Mouse (Mus musculus): Measurements from ENCODE around the gene Hdac5. TPM values are rescaled to one million over a fixed set of nuclear protein-coding genes. Genes with fewer than 3 reads are reported as not detected.

The Hdac5 gene
- polyA plus RNA-seq, 1 experiment, result 102 TPM

DNA sequence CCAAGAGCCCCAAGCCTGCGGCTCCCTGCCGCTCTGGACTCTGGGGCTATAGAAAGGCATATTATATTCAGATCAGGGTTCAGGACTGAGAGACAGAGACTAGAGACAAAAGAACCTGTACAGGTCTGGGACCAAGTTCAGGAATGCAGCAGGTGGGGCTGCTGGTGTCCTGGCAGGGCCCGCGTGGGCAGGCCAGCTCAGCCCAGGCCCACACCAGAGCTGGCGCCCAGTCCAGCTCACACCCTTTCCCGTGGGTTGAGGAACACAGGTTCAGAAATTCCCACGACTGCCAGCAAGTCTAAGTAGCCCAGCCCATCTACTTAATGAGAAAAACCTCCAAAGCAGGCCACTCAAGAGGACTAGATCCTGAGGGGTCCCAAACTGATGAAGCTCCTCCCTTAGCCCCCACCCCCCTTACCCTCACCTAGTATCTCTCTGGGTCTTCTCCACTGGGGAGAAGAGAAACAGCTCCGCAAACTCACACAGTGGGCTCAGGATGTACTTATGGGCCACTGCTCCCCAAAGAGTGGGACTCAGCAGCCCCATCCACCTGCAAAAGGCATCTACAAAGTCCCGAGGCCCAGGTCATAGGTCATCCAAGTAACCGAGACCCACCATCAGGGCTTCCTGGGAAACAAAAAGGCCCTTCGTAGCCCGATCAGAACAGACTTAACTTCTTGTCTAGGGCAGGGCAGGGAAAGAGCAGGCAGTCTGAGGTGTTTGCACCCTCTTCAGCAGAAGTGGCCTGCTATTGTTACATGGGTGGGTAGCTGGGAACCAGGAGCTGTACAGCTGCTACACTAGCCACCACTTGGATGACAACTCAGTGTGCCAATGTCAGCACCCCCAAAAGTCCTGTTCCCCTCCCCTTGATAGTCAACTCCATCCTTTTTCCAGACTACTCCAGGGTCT is 3.6 kb downstream of the Hdac5 start:
- no peak overlapping the region for H3K27ac ChIP-seq (ENCODE audit: insufficient read depth, low read depth, low read length)
- 67% methylated on average over 12 of the region's 12 CpGs for WGBS
- no peaks in the 10 kb centered on the region for H3K27me3 ChIP-seq (ENCODE audit: control insufficient read depth, insufficient read depth, low read length)
- H3K4me1 ChIP-seq (ENCODE audit: control insufficient read depth, insufficient read depth, insufficient read length, low read length), result peaks cover 10% of the 10 kb centered on the region; the same call in 1 of the 2 replicates
- no peak overlapping the region for H3K4me3 ChIP-seq (ENCODE audit: low read depth, low read length)
- no peak for TF ChIP-seq CTCF (IDR thresholded peaks at IDR 0.05; ENCODE audit: extremely low read depth, insufficient read length, insufficient replicate concordance, low read depth, low read length)
- H3K36me3 ChIP-seq (ENCODE audit: control insufficient read depth, insufficient read depth, low read length), result no peaks in the 10 kb centered on the region

- TF ChIP-seq POLR2A (IDR thresholded peaks at IDR 0.05; ENCODE audit: low read depth, low read length) (no peak), CTCF (IDR thresholded peaks at IDR 0.05; ENCODE audit: extremely low read depth, insufficient read length, insufficient replicate concordance, low read depth, low read length) (no peak)
- Histone ChIP-seq H3K36me3 (ENCODE audit: control insufficient read depth, insufficient read depth, low read length) (no peaks in the 10 kb centered on the region), H3K4me1 (ENCODE audit: control insufficient read depth, insufficient read depth, insufficient read length, low read length) (peaks cover 12% of the 10 kb centered on the region; the same call in 1 of the 2 replicates), H3K27me3 (ENCODE audit: control insufficient read depth, insufficient read depth, low read length) (no peaks in the 10 kb centered on the region), H3K4me3 (ENCODE audit: low read depth, low read length) (no peak overlapping the region), H3K27ac (ENCODE audit: insufficient read depth, low read depth, low read length) (no peak overlapping the region)
- WGBS, result 66% methylated on average over 5 of the region's 5 CpGs
Measured at GRCm38 (mm10) chr11:102225221-102225620, 4.7 kb downstream of the Hdac5 start.

GRCm38 (mm10) chr11:102224686-102225085 is 5.3 kb downstream of the Hdac5 start:
- Histone ChIP-seq H3K27ac (ENCODE audit: insufficient read depth, low read depth, low read length) (no peak overlapping the region), H3K4me3 (ENCODE audit: low read depth, low read length) (peak overlapping the region; percentile 8; the same call in 1 of the 2 replicates)

GRCm38 (mm10) chr11:102223166-102223565 is 6.8 kb downstream of the Hdac5 start:
- TF ChIP-seq POLR2A (IDR thresholded peaks at IDR 0.05; ENCODE audit: low read depth, low read length) (no peak), CTCF (IDR thresholded peaks at IDR 0.05; ENCODE audit: extremely low read depth, insufficient read length, insufficient replicate concordance, low read depth, low read length) (peak; percentile 39; the same call in 1 of the 2 replicates)
- Histone ChIP-seq H3K4me3 (ENCODE audit: low read depth, low read length) (no peak overlapping the region), H3K27ac (ENCODE audit: insufficient read depth, low read depth, low read length) (no peak overlapping the region), H3K27me3 (ENCODE audit: control insufficient read depth, insufficient read depth, low read length) (no peaks in the 10 kb centered on the region), H3K36me3 (ENCODE audit: control insufficient read depth, insufficient read depth, low read length) (no peaks in the 10 kb centered on the region), H3K4me1 (ENCODE audit: control insufficient read depth, insufficient read depth, insufficient read length, low read length) (peaks cover 23% of the 10 kb centered on the region)
- 58% methylated on average over 6 of the region's 6 CpGs for WGBS

More at GRCm38 (mm10) chr11:102224686-102225085, 5.3 kb downstream of the Hdac5 start:
- TF ChIP-seq POLR2A (IDR thresholded peaks at IDR 0.05; ENCODE audit: low read depth, low read length) (no peak), CTCF (IDR thresholded peaks at IDR 0.05; ENCODE audit: extremely low read depth, insufficient read length, insufficient replicate concordance, low read depth, low read length) (no peak)
- Histone ChIP-seq H3K36me3 (ENCODE audit: control insufficient read depth, insufficient read depth, low read length) (no peaks in the 10 kb centered on the region), H3K27me3 (ENCODE audit: control insufficient read depth, insufficient read depth, low read length) (no peaks in the 10 kb centered on the region), H3K4me1 (ENCODE audit: control insufficient read depth, insufficient read depth, insufficient read length, low read length) (peaks cover 17% of the 10 kb centered on the region)
- 46% methylated on average over 22 of the region's 22 CpGs for WGBS

GRCm38 (mm10) chr11:102221954-102222351 is 8.0 kb downstream of the Hdac5 start:
- Histone ChIP-seq H3K4me1 (ENCODE audit: control insufficient read depth, insufficient read depth, insufficient read length, low read length) (peaks cover 33% of the 10 kb centered on the region), H3K36me3 (ENCODE audit: control insufficient read depth, insufficient read depth, low read length) (no peaks in the 10 kb centered on the region), H3K27me3 (ENCODE audit: control insufficient read depth, insufficient read depth, low read length) (no peaks in the 10 kb centered on the region), H3K4me3 (ENCODE audit: low read depth, low read length) (no peak overlapping the region), H3K27ac (ENCODE audit: insufficient read depth, low read depth, low read length) (no peak overlapping the region)
- TF ChIP-seq POLR2A (IDR thresholded peaks at IDR 0.05; ENCODE audit: low read depth, low read length), result no peak
- TF ChIP-seq CTCF (IDR thresholded peaks at IDR 0.05; ENCODE audit: extremely low read depth, insufficient read length, insufficient replicate concordance, low read depth, low read length), result no peak
- WGBS, result 77% methylated on average over 8 of the region's 8 CpGs

DNA sequence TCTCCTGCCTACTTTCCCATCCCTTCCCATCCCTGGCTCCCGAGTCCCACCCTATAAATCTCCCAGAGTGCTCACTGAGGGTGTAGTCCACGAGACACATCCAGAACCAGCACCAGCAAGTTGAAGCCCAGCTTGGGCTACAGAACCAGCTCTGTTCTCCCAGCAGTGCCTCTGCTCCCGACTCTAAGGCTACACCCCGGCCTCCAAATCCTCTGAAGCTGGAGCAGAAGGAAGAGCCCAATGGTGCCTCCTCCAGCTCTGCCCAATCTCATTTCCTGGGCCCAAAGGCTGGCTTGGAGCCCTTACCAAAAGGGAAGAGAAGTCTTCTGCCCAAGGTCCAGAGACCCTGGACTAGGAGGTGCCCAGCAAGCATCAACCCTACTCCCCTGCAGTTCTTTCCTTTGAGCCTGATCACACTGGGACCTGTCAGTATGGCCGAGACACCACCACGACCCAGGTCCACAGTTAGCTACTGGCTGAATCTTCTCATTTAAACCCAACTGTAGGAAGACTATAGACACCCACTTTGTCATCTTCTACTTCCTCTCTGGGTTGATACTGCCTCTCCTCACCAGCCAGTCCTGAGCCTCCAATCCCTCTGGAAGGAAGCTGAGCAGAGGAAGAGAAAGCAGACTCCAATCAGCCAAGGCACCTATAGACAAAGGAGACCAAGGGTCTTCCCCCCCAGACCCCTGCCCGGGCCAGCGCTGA is 8.6 kb downstream of the Hdac5 start:
- 84% methylated on average over 8 of the region's 8 CpGs for WGBS
- Histone ChIP-seq H3K4me1 (ENCODE audit: control insufficient read depth, insufficient read depth, insufficient read length, low read length) (peaks cover 35% of the 10 kb centered on the region), H3K4me3 (ENCODE audit: low read depth, low read length) (no peak overlapping the region), H3K27me3 (ENCODE audit: control insufficient read depth, insufficient read depth, low read length) (no peaks in the 10 kb centered on the region), H3K36me3 (ENCODE audit: control insufficient read depth, insufficient read depth, low read length) (no peaks in the 10 kb centered on the region), H3K27ac (ENCODE audit: insufficient read depth, low read depth, low read length) (no peak overlapping the region)
- TF ChIP-seq POLR2A (IDR thresholded peaks at IDR 0.05; ENCODE audit: low read depth, low read length), result no peak
- TF ChIP-seq CTCF (IDR thresholded peaks at IDR 0.05; ENCODE audit: extremely low read depth, insufficient read length, insufficient replicate concordance, low read depth, low read length), result no peak

- 31% methylated on average over 6 of the region's 6 CpGs for WGBS
- Histone ChIP-seq H3K27me3 (ENCODE audit: control insufficient read depth, insufficient read depth, low read length) (no peaks in the 10 kb centered on the region), H3K27ac (ENCODE audit: insufficient read depth, low read depth, low read length) (no peak overlapping the region), H3K4me1 (ENCODE audit: control insufficient read depth, insufficient read depth, insufficient read length, low read length) (peaks cover 44% of the 10 kb centered on the region), H3K4me3 (ENCODE audit: low read depth, low read length) (no peak overlapping the region), H3K36me3 (ENCODE audit: control insufficient read depth, insufficient read depth, low read length) (no peaks in the 10 kb centered on the region)
- TF ChIP-seq POLR2A (IDR thresholded peaks at IDR 0.05; ENCODE audit: low read depth, low read length) (no peak), CTCF (IDR thresholded peaks at IDR 0.05; ENCODE audit: extremely low read depth, insufficient read length, insufficient replicate concordance, low read depth, low read length) (no peak)
Measured at GRCm38 (mm10) chr11:102220451-102220850, 9.5 kb downstream of the Hdac5 start.
